Mouse (Mus musculus) thymus, adult 2 months (tissue): ENCODE measurements around the gene Tlk2. TPM values are rescaled to one million over a fixed set of nuclear protein-coding genes. Genes with fewer than 3 reads are reported as not detected.
A peak's percentile ranks its signal among the peaks of the same experiment; 100 is the strongest.

ENCODE experiments used
- DNase-seq: peaks from one replicate; pipeline ENCODE4 v3.0.0; 2021
- H3K27ac ChIP-seq: fragments of 200-500 bp; 2 replicates; pipeline ENCODE4 v1.5.1; 2012; ENCODE audit warnings: low read length, control low read depth; ENCODE audit not compliant: control insufficient read depth, insufficient read depth
- H3K27me3 ChIP-seq: fragments of 200-500 bp; 2 replicates; pipeline ENCODE4 v1.6.1; 2012; ENCODE audit warnings: mild to moderate bottlenecking, low read length, moderate library complexity, mixed read lengths; ENCODE audit not compliant: control insufficient read depth, insufficient read depth
- H3K36me3 ChIP-seq: fragments of 200-500 bp; 2 replicates; pipeline ENCODE4 v1.6.1; 2012; ENCODE audit warnings: mild to moderate bottlenecking, low read length, moderate library complexity; ENCODE audit not compliant: control insufficient read depth, insufficient read depth
- H3K4me1 ChIP-seq: fragments of 200-500 bp; replicated peaks from 2 replicates; pipeline ENCODE4 v1.6.1; 2012; ENCODE audit warnings: low read length; ENCODE audit not compliant: control insufficient read depth, insufficient read depth
- H3K4me3 ChIP-seq: fragments of 200-500 bp; 2 replicates; pipeline ENCODE4 v1.5.1; 2012; ENCODE audit warnings: mild to moderate bottlenecking, low read length, control low read depth, moderate library complexity; ENCODE audit not compliant: control insufficient read depth, insufficient read depth
- CTCF ChIP-seq: fragments of 200-500 bp; IDR thresholded peaks from 2 replicates; pipeline ENCODE4 v1.5.1; 2012; ENCODE audit warnings: mild to moderate bottlenecking, control low read depth, low read length, moderate library complexity, borderline replicate concordance; ENCODE audit not compliant: control insufficient read depth, poor library complexity, insufficient read depth; ENCODE audit errors: extremely low read depth
- POLR2A ChIP-seq: fragments of 200-500 bp; IDR thresholded peaks from 2 replicates; pipeline ENCODE4 v1.6.1; 2012; ENCODE audit warnings: mild to moderate bottlenecking, low read length, control low read depth, moderate library complexity; ENCODE audit not compliant: control insufficient read depth, poor library complexity, insufficient read depth; ENCODE audit errors: extremely low read depth
- WGBS: fragments of 180-500 bp; shearing (Covaris S2); methylation state at CpG from one replicate; pipeline ENCODE4 v1.1.7; 2018; 5-methylcytosine and 5-hydroxymethylcytosine counted together
- polyA plus RNA-seq: library from polyadenylated mRNA; depleted of rRNA; stranded (reverse); fragments of >200 nt; gene quantifications from 2 replicates; pipeline ENCODE4 v1.2.3, GENCODE M21; 2012

Tlk2 gene
- polyA plus RNA-seq, 1 experiment, result 31.6 TPM

- TF ChIP-seq CTCF, result no peak
- no peak for TF ChIP-seq POLR2A
- DNase-seq, result no peak
- 92% methylated on average over 11 of the region's 11 CpGs for WGBS
- no peaks in the 10 kb centered on the region for H3K4me1 ChIP-seq
- no peak overlapping the region for H3K27ac ChIP-seq
- H3K27me3 ChIP-seq, result no peaks in the 10 kb centered on the region
- H3K36me3 ChIP-seq, result peaks cover 3% of the 10 kb centered on the region
- no peak overlapping the region for H3K4me3 ChIP-seq
These were observed 33.9 kb upstream of the Tlk2 start for GRCm38 (mm10) chr11:105144508-105145210.

- no peaks in the 10 kb centered on the region; the same call in 1 of the 2 replicates for H3K36me3 ChIP-seq
- no peak for TF ChIP-seq POLR2A
- TF ChIP-seq CTCF, result no peak
- no peaks in the 10 kb centered on the region for H3K4me1 ChIP-seq
- H3K27me3 ChIP-seq, result no peaks in the 10 kb centered on the region
- WGBS, result 72% methylated on average over 10 of the region's 10 CpGs
- no peak overlapping the region for H3K4me3 ChIP-seq
- no peak for DNase-seq
- H3K27ac ChIP-seq, result no peak overlapping the region
These were observed 33.4 kb upstream of the Tlk2 start for GRCm38 (mm10) chr11:105145211-105145610.

- TF ChIP-seq POLR2A (no peak), CTCF (no peak)
- Histone ChIP-seq H3K4me1 (peaks cover 11% of the 10 kb centered on the region), H3K27me3 (no peaks in the 10 kb centered on the region), H3K36me3 (no peaks in the 10 kb centered on the region), H3K27ac (no peak within 1 kb of the TSS), H3K4me3 (no peak within 1 kb of the TSS)
- no peak for DNase-seq
- 92% methylated on average over 3 of the region's 3 CpGs for WGBS
These were observed 32.0 kb upstream of the Tlk2 start, which contains the start of gene Gm10842 for GRCm38 (mm10) chr11:105146593-105146992. Gene Gm10842, plus strand, starts transcription at chr11:105146893.

- Histone ChIP-seq H3K36me3 (no peaks in the 10 kb centered on the region), H3K27ac (no peak overlapping the region), H3K27me3 (no peaks in the 10 kb centered on the region), H3K4me1 (peaks cover 25% of the 10 kb centered on the region), H3K4me3 (no peak overlapping the region)
- TF ChIP-seq POLR2A (no peak), CTCF (no peak)
- DNase-seq, result no peak
- WGBS, result 80% methylated on average over 3 of the region's 3 CpGs
These were observed 29.3 kb upstream of the Tlk2 start for GRCm38 (mm10) chr11:105149353-105149752.

- DNase-seq, result no peak
- no peak for TF ChIP-seq POLR2A
- TF ChIP-seq CTCF, result no peak
- peaks cover 25% of the 10 kb centered on the region for H3K4me1 ChIP-seq
- no peak overlapping the region for H3K4me3 ChIP-seq
- no peaks in the 10 kb centered on the region for H3K36me3 ChIP-seq
- WGBS, result 88% methylated on average over 1 of the region's 1 CpGs
- no peaks in the 10 kb centered on the region for H3K27me3 ChIP-seq
- H3K27ac ChIP-seq, result no peak overlapping the region
These were observed 28.8 kb upstream of the Tlk2 start for GRCm38 (mm10) chr11:105149766-105150165.

GRCm38 (mm10) chr11:105150691-105151090, 27.9 kb upstream of the Tlk2 start:
- WGBS, result 57% methylated on average over 4 of the region's 4 CpGs
- TF ChIP-seq CTCF, result no peak
- no peak for TF ChIP-seq POLR2A
- Histone ChIP-seq H3K27me3 (no peaks in the 10 kb centered on the region), H3K4me1 (peaks cover 25% of the 10 kb centered on the region), H3K27ac (peak overlapping the region; percentile 54), H3K4me3 (no peak overlapping the region), H3K36me3 (no peaks in the 10 kb centered on the region)
- no peak for DNase-seq
